Mouse (Mus musculus) stomach, postnatal 0 days (tissue): ENCODE data around the gene Btbd16.

Experiments
- CTCF ChIP-seq: IDR thresholded peaks from 2 replicates; pipeline ENCODE4 v1.5.1; 2016; ENCODE audit warnings: antibody characterized with exemption, low read depth, mild to moderate bottlenecking, moderate library complexity
- EP300 ChIP-seq: optimal IDR thresholded peaks from 2 replicates; pipeline ENCODE3; 2016; ENCODE audit warnings: antibody characterized with exemption

- TF ChIP-seq EP300 (no peak), CTCF (no peak)
Observed at GRCm38 (mm10) chr7:130836066-130836465, 62.2 kb downstream of the Btbd16 start.
